Mouse (Mus musculus): ENCODE data around the gene D16Ertd472e. TPM values are rescaled to one million over a fixed set of nuclear protein-coding genes. Genes with fewer than 3 reads are reported as not detected.
A peak's percentile ranks its signal among the peaks of the same experiment; 100 is the strongest.
"Not testable (repeated sequence)": the region's sequence is repeated elsewhere in the genome, so short reads cannot be mapped to it uniquely, and the experiment has no call there.

The D16Ertd472e gene
- polyA plus RNA-seq, 1 experiment from 2014 or later: 14.5 TPM

- H3K36me3 ChIP-seq: no peaks in the 10 kb centered on the region
- no peak overlapping the region for H3K4me3 ChIP-seq (replicated peaks)
- 78% methylated on average over 6 of the region's 6 CpGs for WGBS
- H3K27ac ChIP-seq: no peak overlapping the region
- H3K4me2 ChIP-seq: no peak overlapping the region
- no peaks in the 10 kb centered on the region for H3K4me1 ChIP-seq
- H3K27me3 ChIP-seq: no peaks in the 10 kb centered on the region
- ATAC-seq (replicated peaks; ENCODE audit: low FRiP score): no peak
- H3K9ac ChIP-seq: no peak overlapping the region
- no peaks in the 10 kb centered on the region for H3K9me3 ChIP-seq (replicated peaks)
Measured at GRCm38 (mm10) chr16:78531957-78532605, 44.4 kb downstream of the D16Ertd472e start.

- no peaks in the 10 kb centered on the region for H3K36me3 ChIP-seq
- H3K27me3 ChIP-seq: no peaks in the 10 kb centered on the region
- H3K9me3 ChIP-seq (replicated peaks): no peaks in the 10 kb centered on the region
- H3K9ac ChIP-seq: no peak overlapping the region
- no peak overlapping the region for H3K4me2 ChIP-seq
- no peaks in the 10 kb centered on the region for H3K4me1 ChIP-seq
- WGBS: 85% methylated on average over 4 of the region's 4 CpGs
- no peak for ATAC-seq (replicated peaks; ENCODE audit: low FRiP score)
- no peak overlapping the region for H3K4me3 ChIP-seq (replicated peaks)
- H3K27ac ChIP-seq: no peak overlapping the region
Measured at GRCm38 (mm10) chr16:78522974-78523373, 53.5 kb downstream of the D16Ertd472e start.

GRCm38 (mm10) chr16:78518697-78519096 is 57.8 kb downstream of the D16Ertd472e start:
- H3K4me2 ChIP-seq: no peak overlapping the region
- no peaks in the 10 kb centered on the region for H3K9me3 ChIP-seq (replicated peaks)
- no peaks in the 10 kb centered on the region for H3K4me1 ChIP-seq
- no peaks in the 10 kb centered on the region for H3K27me3 ChIP-seq
- no peak overlapping the region for H3K4me3 ChIP-seq (replicated peaks)
- H3K36me3 ChIP-seq: no peaks in the 10 kb centered on the region
- ATAC-seq (replicated peaks; ENCODE audit: low FRiP score): no peak
- no peak overlapping the region for H3K9ac ChIP-seq
- 61% methylated on average over 7 of the region's 7 CpGs for WGBS
- H3K27ac ChIP-seq: no peak overlapping the region

GRCm38 (mm10) chr16:78517171-78517570 is 59.3 kb downstream of the D16Ertd472e start:
- Histone ChIP-seq H3K4me3 (replicated peaks) (no peak overlapping the region), H3K27ac (no peak overlapping the region), H3K9me3 (replicated peaks) (no peaks in the 10 kb centered on the region), H3K27me3 (no peaks in the 10 kb centered on the region), H3K9ac (no peak overlapping the region), H3K36me3 (no peaks in the 10 kb centered on the region), H3K4me1 (no peaks in the 10 kb centered on the region), H3K4me2 (no peak overlapping the region)
- 89% methylated on average over 2 of the region's 2 CpGs for WGBS
- no peak for ATAC-seq (replicated peaks; ENCODE audit: low FRiP score)

- WGBS: 79% methylated on average over 8 of the region's 8 CpGs
- H3K27ac ChIP-seq: no peak overlapping the region
- H3K4me3 ChIP-seq (replicated peaks): no peak overlapping the region
- ATAC-seq (replicated peaks; ENCODE audit: low FRiP score): no peak
- no peaks in the 10 kb centered on the region for H3K4me1 ChIP-seq
- no peaks in the 10 kb centered on the region for H3K27me3 ChIP-seq
- H3K36me3 ChIP-seq: no peaks in the 10 kb centered on the region
- no peaks in the 10 kb centered on the region for H3K9me3 ChIP-seq (replicated peaks)
- H3K4me2 ChIP-seq: no peak overlapping the region
- no peak overlapping the region for H3K9ac ChIP-seq
Measured at GRCm38 (mm10) chr16:78511526-78511925, 65.0 kb downstream of the D16Ertd472e start.

- Histone ChIP-seq H3K4me2 (no peak overlapping the region), H3K27me3 (no peaks in the 10 kb centered on the region), H3K27ac (no peak overlapping the region), H3K4me1 (no peaks in the 10 kb centered on the region), H3K9ac (no peak overlapping the region), H3K36me3 (no peaks in the 10 kb centered on the region), H3K4me3 (replicated peaks) (no peak overlapping the region), H3K9me3 (replicated peaks) (no peaks in the 10 kb centered on the region)
- no peak for ATAC-seq (replicated peaks; ENCODE audit: low FRiP score)
- WGBS: 91% methylated on average over 9 of the region's 9 CpGs
Measured at GRCm38 (mm10) chr16:78502492-78502891, 74.0 kb downstream of the D16Ertd472e start.

- H3K27ac ChIP-seq; H3K27me3 ChIP-seq; H3K4me2 ChIP-seq; H3K4me1 ChIP-seq; H3K36me3 ChIP-seq; H3K4me3 ChIP-seq (replicated peaks); H3K9me3 ChIP-seq (replicated peaks); ATAC-seq (replicated peaks; ENCODE audit: low FRiP score); H3K9ac ChIP-seq: not testable (repeated sequence)
- WGBS: 95% methylated on average over 12 of the region's 12 CpGs
Measured at GRCm38 (mm10) chr16:78492696-78493095, 83.8 kb downstream of the D16Ertd472e start.

- H3K27me3 ChIP-seq: no peaks in the 10 kb centered on the region
- no peaks in the 10 kb centered on the region for H3K36me3 ChIP-seq
- WGBS: 51% methylated on average over 5 of the region's 5 CpGs
- H3K27ac ChIP-seq: peak overlapping the region; percentile 45; the same call in 1 of the 2 replicates
- no peak overlapping the region for H3K4me3 ChIP-seq (replicated peaks)
- no peaks in the 10 kb centered on the region for H3K9me3 ChIP-seq (replicated peaks)
- H3K9ac ChIP-seq: no peak overlapping the region
- H3K4me2 ChIP-seq: peak overlapping the region; percentile 57
- H3K4me1 ChIP-seq: peaks cover 8% of the 10 kb centered on the region; the same call in 1 of the 2 replicates
- 0 out of 2 replicates have a peak, but pooled peaks have one; percentile 29 for ATAC-seq (replicated peaks; ENCODE audit: low FRiP score)
Measured at GRCm38 (mm10) chr16:78490779-78491178, 85.7 kb downstream of the D16Ertd472e start.

Other genes starting within 250 kb of the D16Ertd472e start
- 52.0 and 56.8 TPM in 2 replicates for gene Btg3, start 199.5 kb downstream of the D16Ertd472e start, polyA plus RNA-seq (2015; fragmentation: Nextera tagmentation; extraction: Ambion mirVana)